Mouse (Mus musculus) T-helper 17 cell (primary cell): ENCODE results near the gene Acbd4.

Source experiments
- in situ Hi-C, 2 experiments: fragments of 300-600 bp; cut with MboI, MseI; formaldehyde crosslinking; loops; 1 replicate in 1 of 2; 2 replicates in 1 of 2; pipeline ENCODE4 v1.15.1; 2025; ENCODE audit warnings: high pct_unique_total_duplicates in 2 of 2

The Acbd4 gene

DNA sequence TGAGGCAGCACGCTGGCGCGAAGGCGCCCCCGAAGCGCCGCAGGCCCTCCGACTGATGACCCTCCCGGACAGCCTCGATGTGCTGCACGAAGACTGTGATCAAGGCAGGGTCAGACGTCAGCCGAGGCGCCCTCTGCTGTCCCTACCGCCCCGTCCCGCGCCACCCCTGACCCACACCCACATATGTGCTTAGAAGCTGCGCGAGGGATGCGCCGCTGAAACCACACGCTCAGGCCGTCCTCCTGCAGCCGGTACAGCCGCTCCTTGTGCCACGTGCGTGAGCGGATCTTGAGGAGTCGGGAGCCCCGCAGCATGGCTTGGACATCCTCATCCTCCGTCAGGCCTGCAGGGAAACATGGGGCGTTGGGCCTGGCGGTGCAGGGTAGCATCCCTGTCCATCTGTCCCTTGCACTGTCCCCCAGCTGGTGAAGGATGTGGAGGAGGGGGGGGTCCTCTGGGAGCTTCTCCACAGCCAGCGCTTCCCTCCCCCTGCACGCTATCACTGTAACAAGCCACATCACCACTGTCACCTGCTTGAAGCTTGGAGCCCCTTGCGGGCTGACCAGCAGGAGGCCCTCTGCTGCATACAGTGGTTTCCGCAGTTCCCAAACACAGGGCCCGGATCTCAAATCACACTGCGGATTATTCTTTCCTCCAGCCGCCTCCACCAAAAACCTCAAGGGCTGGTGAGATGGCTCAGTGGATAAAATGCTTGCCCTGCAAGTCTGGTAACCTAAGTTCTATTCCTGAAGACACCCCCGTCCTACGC lies 21.0 kb upstream of the Acbd4 start:
- in situ Hi-C loops: no loop called here

DNA sequence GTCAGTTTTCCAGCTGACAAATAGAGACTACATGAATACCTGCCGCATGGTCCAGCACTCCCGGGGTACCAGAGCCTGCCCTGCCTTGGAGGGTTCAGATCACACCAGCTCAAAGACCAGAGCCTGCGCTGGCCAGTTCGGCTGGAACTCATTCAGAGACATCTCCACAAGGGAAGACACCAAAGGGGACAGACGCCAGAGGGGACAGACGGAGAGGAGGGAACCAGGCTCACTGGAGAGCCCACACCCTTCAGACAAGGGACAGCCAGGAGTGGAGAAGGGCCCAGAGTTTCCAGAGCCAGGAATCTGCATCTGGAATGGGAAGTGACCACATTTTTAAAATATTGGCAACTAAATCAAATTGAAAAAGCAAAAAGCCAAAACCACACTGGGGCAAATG lies 19.9 kb upstream of the Acbd4 start:
- in situ Hi-C loops: no loop called here

DNA sequence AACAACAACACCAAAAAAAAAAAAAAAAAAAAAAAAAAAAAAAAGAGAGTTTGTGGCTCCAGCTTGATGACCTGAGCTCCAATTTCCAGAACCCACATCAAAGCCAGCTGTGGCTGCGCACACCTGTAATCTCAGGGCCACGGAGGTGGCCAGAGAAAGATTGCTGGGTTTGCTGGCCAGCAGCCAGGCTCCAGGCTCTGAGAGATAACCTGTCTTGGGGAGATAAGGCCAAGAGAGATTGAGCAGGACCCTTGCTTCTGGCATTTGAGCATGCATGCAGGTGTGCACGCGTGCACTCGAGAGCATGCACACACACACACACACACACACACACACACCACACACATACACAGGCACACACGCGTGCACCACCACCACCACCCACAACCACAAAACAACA lies 8.2 kb upstream of the Acbd4 start:
- in situ Hi-C loops: no loop called here

- in situ Hi-C loops: no loop called here
These were observed 7.3 kb upstream of the Acbd4 start for GRCm38 (mm10) chr11:103093862-103094833.

- in situ Hi-C loops: no loop called here
These were observed 6.3 kb upstream of the Acbd4 start for GRCm38 (mm10) chr11:103095107-103095670.

DNA sequence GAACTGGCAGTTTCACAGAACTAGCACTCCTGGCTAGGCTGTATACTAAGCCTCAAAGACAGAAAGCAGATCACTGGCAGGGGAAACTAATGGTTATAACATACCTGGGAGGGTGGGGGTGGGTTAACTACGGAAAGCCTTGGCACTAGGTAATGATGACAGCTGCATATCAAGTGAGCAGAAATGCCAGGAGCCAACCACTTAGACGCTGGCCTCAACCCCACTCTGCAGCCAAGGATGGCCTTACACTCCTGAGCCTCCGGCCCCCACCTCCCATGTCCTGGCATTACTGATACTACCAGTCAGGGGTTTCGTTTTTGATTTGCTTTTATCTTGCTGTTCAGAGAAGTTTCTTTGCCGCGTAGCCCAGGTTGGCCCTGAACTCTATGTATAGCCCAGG lies 5.7 kb upstream of the Acbd4 start:
- in situ Hi-C loops: no loop called here

DNA sequence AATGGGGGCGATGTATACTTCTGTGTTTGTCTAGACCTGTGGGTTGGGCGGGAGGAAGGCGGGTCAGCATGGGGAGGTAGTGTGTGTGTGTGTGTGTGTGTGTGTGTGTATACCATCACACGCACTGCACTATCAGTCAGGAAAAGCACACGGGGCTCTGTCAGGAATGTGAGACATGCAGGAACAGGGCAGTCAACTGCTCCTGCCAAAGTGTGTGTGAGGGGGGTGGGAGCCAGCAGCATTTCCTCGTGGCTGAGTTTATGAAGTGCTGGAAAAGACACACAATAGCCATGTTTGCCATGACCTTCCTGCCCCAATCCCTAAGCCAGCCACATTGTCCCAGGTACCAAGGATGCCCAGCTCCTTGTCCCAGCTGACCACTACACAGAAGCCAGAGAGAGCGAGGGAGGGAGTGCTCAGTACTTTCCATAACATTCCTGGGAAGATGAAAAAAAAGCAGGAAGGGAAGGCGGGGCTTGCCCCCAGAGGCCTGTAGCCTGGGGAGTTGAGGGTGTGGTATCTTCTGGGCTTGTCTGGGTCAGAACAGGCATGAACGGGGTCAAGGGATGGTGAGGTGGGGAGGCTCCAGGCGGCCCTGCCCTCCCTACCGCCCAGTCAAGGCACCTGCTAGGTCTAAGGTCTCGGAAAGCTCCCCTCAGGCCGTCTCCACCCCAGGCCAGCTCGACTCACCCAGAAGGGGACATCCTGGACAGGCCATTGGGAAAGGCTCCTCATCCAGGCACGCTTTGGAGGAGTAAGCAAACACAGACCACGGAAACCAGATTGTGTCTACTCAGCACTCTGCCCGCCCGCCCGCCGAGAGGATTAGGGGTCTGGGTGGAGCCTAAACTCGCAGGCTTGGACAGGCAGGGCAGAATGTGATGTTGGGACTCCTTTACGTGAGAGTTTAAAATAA lies 4.2 kb upstream of the Acbd4 start:
- in situ Hi-C loops: no loop called here

DNA sequence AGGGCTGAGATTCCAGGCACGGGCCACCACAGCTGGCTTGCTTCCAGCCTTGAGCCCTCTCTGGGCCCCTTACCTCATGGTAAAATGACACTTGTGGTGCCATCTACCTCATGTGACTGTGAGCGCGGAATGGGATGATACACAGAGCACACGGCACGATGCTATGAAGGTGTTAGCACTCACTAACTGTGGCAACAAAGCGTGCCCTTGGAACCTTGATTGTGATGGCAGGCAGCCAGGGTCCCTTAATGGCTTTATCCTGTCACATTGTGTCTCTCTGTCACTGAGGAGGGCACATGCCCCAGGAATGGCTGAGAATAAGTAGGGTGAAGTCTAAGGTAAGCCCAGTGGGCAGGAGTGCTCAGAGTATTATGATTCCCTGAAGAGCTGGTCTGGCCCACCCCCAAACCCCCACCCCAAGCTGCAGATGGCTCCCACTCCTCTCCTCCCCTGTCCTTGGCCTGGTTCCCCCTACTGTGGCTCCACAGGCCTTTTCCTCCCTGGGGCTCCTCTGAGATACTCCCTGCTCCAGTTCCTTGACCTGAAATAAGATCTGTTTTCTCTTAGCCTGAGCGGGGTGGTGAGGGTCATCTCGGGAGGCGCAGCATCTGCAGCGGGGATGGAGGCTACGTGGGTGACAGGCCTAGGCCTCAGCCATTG lies 2.8 kb upstream of the Acbd4 start:
- in situ Hi-C loops: no loop called here

DNA sequence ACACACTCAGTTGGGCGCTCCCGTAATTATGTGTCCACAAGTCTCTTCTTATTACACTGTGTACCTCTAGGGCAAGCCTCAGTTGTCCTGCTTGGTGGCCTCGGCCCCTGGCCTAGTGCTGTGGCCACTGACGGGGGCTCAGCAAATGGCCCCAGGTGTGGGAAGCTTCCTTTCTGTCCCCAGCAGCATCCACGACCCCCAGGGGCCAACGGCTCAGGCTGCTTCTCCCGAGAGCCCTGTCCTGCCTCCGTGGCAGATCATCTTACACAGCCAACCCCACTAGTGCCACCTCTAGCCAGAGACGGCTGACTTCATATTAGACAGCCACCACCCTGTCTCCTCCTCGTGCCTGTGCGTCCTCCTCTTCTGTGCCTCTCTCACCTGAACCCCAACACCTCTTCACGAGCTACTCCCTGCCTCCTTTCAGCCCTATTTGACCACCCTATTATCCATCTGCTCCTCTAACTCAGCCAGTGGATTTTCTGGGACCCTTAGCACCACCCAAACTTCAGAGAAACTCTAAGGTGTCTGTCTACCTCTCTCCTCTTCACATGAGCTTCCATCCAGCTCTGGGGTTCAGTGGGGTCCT lies 2.0 kb upstream of the Acbd4 start:
- in situ Hi-C loops: no loop called here

DNA sequence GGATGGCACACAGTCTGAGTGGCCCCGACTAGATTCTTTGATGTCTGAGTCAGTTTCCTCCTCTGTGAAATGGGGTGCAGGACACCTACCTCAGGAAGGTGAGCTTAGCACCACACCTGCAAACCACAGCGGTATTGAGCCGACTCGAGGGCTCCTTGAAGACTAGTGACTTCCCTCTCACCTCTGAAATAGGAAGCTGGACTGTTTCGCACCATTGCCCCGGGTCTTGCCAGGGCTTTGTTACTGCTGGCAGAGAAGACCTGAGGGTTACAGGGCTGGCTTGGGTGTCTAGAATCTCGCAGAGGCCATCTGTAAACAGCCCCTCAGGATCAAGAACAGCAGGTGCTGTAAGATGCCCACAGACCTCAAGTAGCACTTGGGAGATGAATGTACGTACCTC lies 1.1 kb upstream of the Acbd4 start:
- in situ Hi-C loops: loop anchor here (5.0 to 25.0 kb wide), 5 partner anchors 37 to 862 kb away; partner anchors contain the start of genes Arf2 (in 1 of the 2) and Nsf (in 1 of the 2)

GRCm38 (mm10) chr11:103101866-103102501 lies 502 bp downstream of the Acbd4 start:
- in situ Hi-C loops: loop anchor here (5.0 to 25.0 kb wide), 5 partner anchors 35 to 860 kb away; partner anchors contain the start of genes Arf2 (in 1 of the 2) and Nsf (in 1 of the 2)

GRCm38 (mm10) chr11:103102725-103103349 lies 1.4 kb downstream of the Acbd4 start:
- in situ Hi-C loops: loop anchor here (5.0 to 25.0 kb wide), 5 partner anchors 34 to 859 kb away; partner anchors contain the start of genes Arf2 (in 1 of the 2) and Nsf (in 1 of the 2)

- in situ Hi-C loops: loop anchor here (5.0 to 25.0 kb wide), 5 partner anchors 34 to 859 kb away; partner anchors contain the start of genes Arf2 (in 1 of the 2) and Nsf (in 1 of the 2)
These were observed 2.1 kb downstream of the Acbd4 start for GRCm38 (mm10) chr11:103103621-103104020.

- in situ Hi-C loops: loop anchor here (5.0 to 25.0 kb wide), 5 partner anchors 33 to 858 kb away; partner anchors contain the start of genes Arf2 (in 1 of the 2) and Nsf (in 1 of the 2)
These were observed 3.0 kb downstream of the Acbd4 start for GRCm38 (mm10) chr11:103104469-103104868.

- in situ Hi-C loops: loop anchor here in 1 of 2 experiments (25.0 kb wide), 1 partner anchor 857 kb away; the partner anchor contains the start of genes Arf2 and Nsf
These were observed 3.8 kb downstream of the Acbd4 start for GRCm38 (mm10) chr11:103105180-103105725.

DNA sequence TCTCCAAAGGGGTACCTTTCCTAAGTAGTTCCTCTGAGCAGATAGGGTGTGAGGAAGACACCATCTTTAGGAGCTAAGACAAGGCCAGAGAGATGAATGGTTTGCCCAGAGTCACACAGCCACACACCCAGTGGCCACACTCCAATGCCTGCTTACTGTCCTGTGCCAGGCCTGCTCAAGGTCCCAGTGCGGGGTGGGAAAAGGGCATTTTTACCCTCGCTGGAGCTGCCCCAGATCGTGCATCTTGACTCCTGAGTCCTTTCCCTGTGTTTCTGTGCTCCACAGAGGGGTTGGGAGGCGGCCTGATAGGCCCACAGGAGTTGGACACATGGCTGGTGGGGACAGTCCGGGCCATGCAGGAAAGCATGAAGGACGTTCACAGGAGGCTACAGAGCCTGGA lies 4.3 kb downstream of the Acbd4 start:
- in situ Hi-C loops: loop anchor here in 1 of 2 experiments (25.0 kb wide), 1 partner anchor 856 kb away; the partner anchor contains the start of genes Arf2 and Nsf

- in situ Hi-C loops: loop anchor here in 1 of 2 experiments (25.0 kb wide), 1 partner anchor 856 kb away; the partner anchor contains the start of genes Arf2 and Nsf
These were observed 4.9 kb downstream of the Acbd4 start for GRCm38 (mm10) chr11:103106386-103106785.

DNA sequence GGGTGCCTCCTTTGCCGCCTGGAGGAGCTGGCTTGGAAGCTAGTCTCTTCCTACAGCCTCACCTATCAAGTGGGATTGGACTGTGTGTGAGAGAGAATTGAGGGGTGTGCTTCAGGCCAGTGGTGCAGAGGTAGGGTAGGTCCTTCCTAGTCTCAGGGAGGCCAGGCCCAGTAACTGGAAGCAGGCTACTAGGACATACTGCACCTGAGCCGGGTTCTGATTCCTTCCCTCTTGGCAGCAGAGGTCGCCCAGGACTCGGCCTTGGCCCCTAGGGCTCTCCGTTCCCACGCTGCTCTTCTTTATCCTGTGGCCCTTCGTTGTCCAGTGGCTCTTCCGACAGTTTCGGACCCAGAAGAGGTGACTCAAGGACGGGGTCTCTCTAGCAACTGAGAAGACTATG lies 9.8 kb downstream of the Acbd4 start:
- in situ Hi-C loops: loop anchor here in 1 of 2 experiments (25.0 kb wide), 1 partner anchor 851 kb away; the partner anchor contains the start of genes Arf2 and Nsf
